Mouse (Mus musculus) spleen, adult 2 months (tissue): ENCODE data around the gene Chrna1. TPM values are rescaled to one million over a fixed set of nuclear protein-coding genes. Genes with fewer than 3 reads are reported as not detected.

Experiments used
- DNase-seq, 2 experiments: peaks; one replicate each; pipeline versions ENCODE4 v3.0.0 to v3.0.0-alpha.2; 2012 to 2021; ENCODE audit warnings: low spot score in 2 of 2, low read depth in 1 of 2
- H3K27ac ChIP-seq: fragments of 200-500 bp; 2 replicates; pipeline ENCODE4 v1.5.1; 2012; ENCODE audit warnings: low read length, inconsistent platforms; ENCODE audit not compliant: insufficient read depth
- H3K27me3 ChIP-seq: fragments of 200-500 bp; 2 replicates; pipeline ENCODE4 v1.6.1; 2012; ENCODE audit warnings: mild to moderate bottlenecking, moderate library complexity, low read length, inconsistent platforms; ENCODE audit not compliant: control insufficient read depth, insufficient read depth
- H3K36me3 ChIP-seq: fragments of 200-500 bp; 2 replicates; pipeline ENCODE4 v1.6.1; 2012; ENCODE audit warnings: mild to moderate bottlenecking, low read length, inconsistent platforms; ENCODE audit not compliant: control insufficient read depth, insufficient read depth
- H3K4me1 ChIP-seq: fragments of 200-500 bp; 2 replicates; pipeline ENCODE4 v1.6.1; 2011; ENCODE audit warnings: inconsistent platforms; ENCODE audit not compliant: control insufficient read depth, insufficient read depth, insufficient read length
- H3K4me3 ChIP-seq: fragments of 200-500 bp; 2 replicates; pipeline ENCODE4 v1.5.1; 2011; ENCODE audit warnings: mild to moderate bottlenecking, inconsistent platforms; ENCODE audit not compliant: insufficient read depth, insufficient read length; ENCODE audit errors: extremely low read depth
- CTCF ChIP-seq: fragments of 200-500 bp; IDR thresholded peaks from 2 replicates; pipeline ENCODE4 v1.5.1; 2011; ENCODE audit warnings: mild to moderate bottlenecking, inconsistent platforms; ENCODE audit not compliant: insufficient read depth, insufficient read length, insufficient replicate concordance; ENCODE audit errors: extremely low read depth
- POLR2A ChIP-seq: fragments of 200-500 bp; IDR thresholded peaks from 2 replicates; pipeline ENCODE4 v1.6.1; 2011; ENCODE audit warnings: low read depth, low read length, inconsistent platforms
- WGBS: fragments of 180-500 bp; shearing (Covaris S2); methylation state at CpG from one replicate; pipeline ENCODE4 v1.1.7; 2018; 5-methylcytosine and 5-hydroxymethylcytosine counted together
- polyA plus RNA-seq: library from polyadenylated mRNA; depleted of rRNA; stranded (reverse); fragments of >200 nt; gene quantifications from 2 replicates; pipeline ENCODE4 v1.2.3, GENCODE M21; 2012

Gene Chrna1
- polyA plus RNA-seq, 1 experiment, result not detected

DNA sequence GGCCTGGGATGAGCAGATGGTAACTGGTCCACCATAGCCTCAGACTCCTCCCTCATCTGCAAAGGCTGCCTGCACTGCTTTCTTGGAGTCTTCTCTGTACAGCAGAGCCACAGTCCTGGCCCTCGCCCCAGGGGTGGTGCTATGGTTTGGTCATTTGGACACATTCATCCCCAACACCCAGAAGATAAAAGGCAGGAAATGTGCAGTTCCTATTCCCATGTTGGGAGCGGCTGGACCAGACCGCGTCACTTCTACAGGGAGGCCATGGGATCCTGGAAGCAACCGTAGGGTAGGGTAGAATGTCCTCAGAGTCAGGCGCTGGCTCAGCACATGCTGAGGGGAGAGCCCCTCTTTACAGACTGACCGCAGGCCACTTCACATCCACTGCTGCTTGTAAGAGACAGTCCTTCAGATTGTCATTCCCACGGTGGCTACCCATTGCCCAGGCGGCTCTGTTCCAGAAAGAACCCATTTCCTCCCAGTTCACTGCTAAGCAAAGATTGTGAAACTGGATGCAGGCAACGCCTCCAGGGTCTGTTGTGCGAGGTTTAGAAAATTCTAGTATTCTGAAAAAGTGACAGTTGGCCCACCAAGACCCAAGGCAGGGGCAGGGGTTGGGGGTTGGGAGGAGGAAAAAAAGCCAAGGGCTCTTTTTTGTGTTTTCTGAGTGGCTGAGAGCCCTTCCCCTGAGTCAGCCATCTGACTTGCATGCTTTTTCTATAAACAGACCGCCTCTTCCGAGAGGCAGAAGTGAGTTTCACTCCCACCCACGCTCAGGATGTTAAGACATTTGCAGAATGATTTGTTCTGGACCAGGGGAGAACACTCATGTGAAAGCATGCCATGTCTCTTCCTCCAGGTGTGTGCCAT is 12.3 kb upstream of the Chrna1 start:
- 48% methylated on average over 14 of the region's 14 CpGs for WGBS
- no peaks in the 10 kb centered on the region for H3K27me3 ChIP-seq
- no peak for DNase-seq

DNA sequence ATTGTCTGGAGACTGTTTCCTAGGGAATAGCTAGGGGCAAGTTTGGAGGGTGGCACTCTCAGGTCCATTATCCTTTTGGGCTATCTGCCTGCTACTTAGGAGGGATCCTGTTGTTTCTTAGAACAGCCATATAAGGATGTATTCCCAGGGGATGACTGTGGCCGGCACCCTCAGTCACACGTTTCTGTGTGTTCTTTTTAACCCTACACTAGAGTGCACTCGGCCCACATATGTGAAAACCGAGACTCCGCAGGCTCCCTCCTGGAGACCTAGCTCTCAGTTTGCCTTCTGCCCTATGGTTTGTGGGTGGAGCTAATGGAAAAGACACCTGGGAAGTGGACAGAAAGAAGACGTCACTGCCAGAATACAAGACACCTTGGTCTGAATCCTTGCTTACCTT is 11.1 kb upstream of the Chrna1 start:
- no peak for DNase-seq
- WGBS, result 58% methylated on average over 6 of the region's 6 CpGs
- Histone ChIP-seq H3K4me3 (no peak overlapping the region), H3K27ac (no peak overlapping the region), H3K36me3 (no peaks in the 10 kb centered on the region), H3K27me3 (no peaks in the 10 kb centered on the region), H3K4me1 (no peaks in the 10 kb centered on the region)
- TF ChIP-seq CTCF, result no peak
- TF ChIP-seq POLR2A, result no peak

More for the DNA sequence above, 12.3 kb upstream of the Chrna1 start:
- H3K27ac ChIP-seq, result no peak overlapping the region
- H3K4me3 ChIP-seq, result no peak overlapping the region
- H3K36me3 ChIP-seq, result no peaks in the 10 kb centered on the region
- TF ChIP-seq CTCF (no peak), POLR2A (no peak)
- no peaks in the 10 kb centered on the region for H3K4me1 ChIP-seq

DNA sequence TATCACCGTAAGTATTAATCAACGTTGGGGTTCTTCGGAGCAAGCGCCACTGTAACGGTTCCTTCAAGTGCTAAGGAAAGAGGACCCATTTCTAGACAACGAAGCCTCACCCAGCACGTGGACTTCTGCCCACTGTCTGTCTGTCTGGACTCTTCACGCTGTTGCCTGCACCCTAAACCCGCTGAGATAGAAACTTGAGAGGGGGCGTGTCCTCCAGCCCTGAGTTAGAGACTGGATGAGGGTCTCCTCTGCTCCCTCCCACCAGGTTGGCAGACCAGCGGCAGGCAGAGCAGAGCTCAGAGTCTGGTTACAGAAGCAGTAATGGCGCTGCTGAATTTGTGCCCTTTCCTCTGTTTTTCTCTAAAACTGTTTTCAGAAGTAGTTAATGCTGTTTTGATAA is 10.0 kb upstream of the Chrna1 start:
- H3K4me1 ChIP-seq, result no peaks in the 10 kb centered on the region
- no peak for DNase-seq
- 36% methylated on average over 12 of the region's 12 CpGs for WGBS

DNA sequence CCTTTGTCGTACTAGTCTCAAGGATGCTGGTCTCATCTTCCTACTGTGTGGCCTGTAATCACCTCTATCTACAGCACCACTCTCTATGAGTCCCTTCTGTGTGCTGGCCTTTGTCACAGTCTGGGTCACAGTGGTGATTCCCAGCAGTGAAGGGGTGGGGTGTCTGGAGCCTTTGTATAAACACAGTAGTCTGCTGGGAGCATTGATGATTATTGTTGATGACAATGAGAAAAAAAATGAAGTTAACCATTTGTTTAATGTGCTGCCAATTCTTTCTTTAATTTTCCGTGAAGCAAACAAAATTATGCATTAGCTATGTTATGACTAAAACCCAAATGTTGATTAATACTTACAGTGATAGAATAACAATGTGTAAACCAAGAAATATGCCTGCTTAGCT is 8.8 kb upstream of the Chrna1 start:
- TF ChIP-seq POLR2A (no peak), CTCF (no peak)
- no peak overlapping the region for H3K27ac ChIP-seq
- H3K4me3 ChIP-seq, result no peak overlapping the region
- WGBS, result 85% methylated on average over 2 of the region's 2 CpGs
- H3K27me3 ChIP-seq, result 0 out of 2 replicates have a peak, but pooled peaks cover 4% of the 10 kb centered on the region
- DNase-seq, result no peak
- H3K36me3 ChIP-seq, result no peaks in the 10 kb centered on the region
- H3K4me1 ChIP-seq, result no peaks in the 10 kb centered on the region

More for the DNA sequence above, 10.0 kb upstream of the Chrna1 start:
- Histone ChIP-seq H3K27ac (no peak overlapping the region), H3K36me3 (no peaks in the 10 kb centered on the region), H3K27me3 (no peaks in the 10 kb centered on the region), H3K4me3 (no peak overlapping the region)
- TF ChIP-seq CTCF (no peak), POLR2A (no peak)

DNA sequence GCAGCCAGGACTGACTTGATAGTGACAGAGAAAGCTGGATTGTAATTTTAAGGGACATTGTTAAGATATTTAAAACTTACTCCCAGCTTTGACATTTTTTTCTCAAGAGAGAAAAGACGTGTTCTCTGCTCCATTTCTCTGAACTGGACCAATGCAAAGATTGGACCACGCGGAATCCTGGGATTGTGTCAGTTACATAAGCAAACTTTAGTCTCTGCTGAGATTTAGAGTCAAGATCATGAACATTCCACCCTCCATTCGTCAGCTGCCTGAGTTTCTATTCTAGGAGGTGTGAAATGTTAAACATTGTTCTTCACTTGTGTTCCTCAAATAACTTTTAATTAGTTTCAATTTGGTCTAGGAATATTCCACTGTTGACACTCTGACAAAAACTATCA is 7.0 kb upstream of the Chrna1 start:
- H3K27me3 ChIP-seq, result 0 out of 2 replicates have a peak, but pooled peaks cover 4% of the 10 kb centered on the region
- no peak overlapping the region for H3K4me3 ChIP-seq
- TF ChIP-seq POLR2A, result no peak
- TF ChIP-seq CTCF, result no peak
- 70% methylated on average over 4 of the region's 4 CpGs for WGBS
- DNase-seq, result no peak
- no peaks in the 10 kb centered on the region for H3K4me1 ChIP-seq
- H3K27ac ChIP-seq, result no peak overlapping the region
- no peaks in the 10 kb centered on the region for H3K36me3 ChIP-seq

DNA sequence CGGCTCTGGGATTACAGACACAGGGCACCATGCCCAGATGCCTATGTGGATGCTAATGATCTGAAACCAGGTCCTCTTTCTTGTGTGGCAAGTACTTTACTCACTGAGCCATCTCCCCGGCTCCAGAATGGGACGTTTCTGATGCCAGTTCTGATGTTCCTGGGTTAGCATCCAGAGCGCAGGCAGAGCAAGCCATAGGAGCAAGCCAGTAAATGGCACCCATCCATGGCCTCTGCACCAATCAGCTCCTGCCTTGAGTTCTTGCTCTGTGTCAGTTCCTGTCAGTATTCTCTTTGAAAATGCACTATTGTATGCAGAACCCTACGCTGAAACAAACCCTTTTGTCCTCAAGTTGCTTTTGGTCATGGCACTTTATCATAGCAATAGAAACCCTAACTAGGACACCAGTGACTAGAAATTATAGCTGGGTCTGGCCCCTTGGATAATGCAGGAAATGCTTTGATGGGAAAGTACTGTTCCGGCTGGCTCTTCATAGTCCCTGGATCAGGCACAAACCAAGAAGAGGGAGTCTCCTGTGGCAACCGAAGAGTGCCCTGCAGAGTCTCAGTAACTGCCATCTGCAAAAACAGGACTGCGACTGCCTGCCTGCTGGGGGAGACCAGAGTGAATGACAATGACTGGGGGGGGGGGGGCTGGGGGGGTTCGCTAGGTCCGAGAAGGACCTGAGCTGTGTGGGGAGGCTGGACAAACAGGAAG is 6.4 kb upstream of the Chrna1 start:
- no peak overlapping the region for H3K27ac ChIP-seq
- H3K4me3 ChIP-seq, result no peak overlapping the region
- no peaks in the 10 kb centered on the region for H3K4me1 ChIP-seq

DNA sequence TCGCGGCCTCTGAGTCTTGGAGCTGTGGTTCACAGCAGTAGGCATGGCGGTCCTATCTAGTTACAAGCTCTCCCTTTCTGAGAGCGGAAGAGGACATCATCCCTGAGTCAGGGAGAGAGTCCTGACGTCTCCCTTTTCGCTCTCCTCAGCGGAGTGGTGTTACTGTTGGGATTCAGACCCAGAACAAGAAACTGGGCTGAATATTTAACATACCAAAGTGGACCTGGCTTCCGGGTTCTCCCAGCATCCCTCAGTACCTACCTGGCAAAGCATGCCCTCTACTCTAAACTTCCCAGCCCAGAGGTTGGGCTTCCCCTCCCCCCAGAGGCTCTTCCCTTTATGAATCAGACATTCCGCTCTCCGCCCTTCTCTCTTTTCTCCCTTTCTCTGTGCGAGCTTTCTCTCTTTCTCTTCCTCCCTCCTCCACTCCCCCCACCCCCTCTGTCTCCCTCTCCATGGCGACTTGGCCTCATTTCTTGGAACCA is 5.3 kb upstream of the Chrna1 start:
- no peak overlapping the region for H3K4me3 ChIP-seq
- no peak overlapping the region for H3K27ac ChIP-seq
- 0 out of 2 replicates have a peak, but pooled peaks cover 4% of the 10 kb centered on the region for H3K27me3 ChIP-seq
- DNase-seq, result no peak
- 60% methylated on average over 12 of the region's 12 CpGs for WGBS
- no peaks in the 10 kb centered on the region for H3K4me1 ChIP-seq
- H3K36me3 ChIP-seq, result no peaks in the 10 kb centered on the region
- TF ChIP-seq POLR2A (no peak), CTCF (no peak)

More for the DNA sequence above, 6.4 kb upstream of the Chrna1 start:
- TF ChIP-seq CTCF (no peak), POLR2A (no peak)
- Histone ChIP-seq H3K27me3 (0 out of 2 replicates have a peak, but pooled peaks cover 4% of the 10 kb centered on the region), H3K36me3 (no peaks in the 10 kb centered on the region)
- DNase-seq, result no peak
- 77% methylated on average over 10 of the region's 10 CpGs for WGBS
